18 mouse cellular contexts compared by ENCODE assay signal in genomic region chr6:91558565-91558964, GRCm38 (mm10).
"Had no signal": no experiment of that assay in that cellular context is flagged by ENCODE, and none has a peak within 500 bp of the region (broad histone marks: within the 10 kb centered on the region; RNA-seq: fewer than 3 reads in every experiment).

No protein-coding gene starts in this region.

- H3K27me3 ChIP-seq: liver, embryonic 13.5 days; midbrain, embryonic 12.5 days; midbrain, embryonic 15.5 days; neural tube, embryonic 13.5 days; stomach, embryonic 15.5 days had no signal

- H3K27ac ChIP-seq: kidney, postnatal 0 days; left cerebral cortex, adult 2 months; liver, embryonic 13.5 days; macrophage; midbrain, embryonic 12.5 days; midbrain, embryonic 15.5 days; neural tube, embryonic 13.5 days; stomach, embryonic 15.5 days had no signal

- ATAC-seq: inflammation-experienced regulatory T-cells, adult 6 months; intestine, embryonic 16.5 days; midbrain, embryonic 15.5 days had no signal

- H3K4me3 ChIP-seq: left cerebral cortex, adult 2 months; liver, embryonic 13.5 days; midbrain, embryonic 12.5 days; midbrain, embryonic 15.5 days; neural tube, embryonic 13.5 days; stomach, embryonic 15.5 days had no signal

- H3K4me2 ChIP-seq: liver, embryonic 13.5 days; midbrain, embryonic 12.5 days; midbrain, embryonic 15.5 days; neural tube, embryonic 13.5 days; stomach, embryonic 15.5 days had no signal

- H3K4me1 ChIP-seq: midbrain, embryonic 15.5 days; neural tube, embryonic 13.5 days; stomach, embryonic 15.5 days had no signal

- H3K9ac ChIP-seq: liver, embryonic 13.5 days; midbrain, embryonic 12.5 days; midbrain, embryonic 15.5 days; neural tube, embryonic 13.5 days; stomach, embryonic 15.5 days had no signal

- H3K36me3 ChIP-seq: liver, embryonic 13.5 days; midbrain, embryonic 12.5 days; midbrain, embryonic 15.5 days; neural tube, embryonic 13.5 days; stomach, embryonic 15.5 days had no signal

- DNase-seq: kidney, adult 18-20 months; kidney, adult 9 months; kidney, postnatal 25 days; layer of hippocampus, postnatal 36 days; liver, embryonic 13.5 days; retina, postnatal 1 day; right cerebral cortex, postnatal 25 days; spleen, adult 18-20 months; thymus, postnatal 25 days had no signal

- H3K9me3 ChIP-seq: liver, embryonic 13.5 days; midbrain, embryonic 12.5 days; midbrain, embryonic 15.5 days; neural tube, embryonic 13.5 days; stomach, embryonic 15.5 days had no signal
